Mouse (Mus musculus) small intestine, adult 2 months (tissue): ENCODE results near the gene Abhd17b. TPM values are rescaled to one million over a fixed set of nuclear protein-coding genes. Genes with fewer than 3 reads are reported as not detected.
A peak's percentile ranks its signal among the peaks of the same experiment; 100 is the strongest.

ENCODE experiments used
- H3K27ac ChIP-seq: fragments of 200-500 bp; 2 replicates; pipeline ENCODE4 v1.5.1; 2012; ENCODE audit warnings: low read depth, low read length, control low read depth, inconsistent platforms; ENCODE audit not compliant: insufficient read depth
- H3K27me3 ChIP-seq: fragments of 200-500 bp; 2 replicates; pipeline ENCODE4 v1.6.1; 2012; ENCODE audit warnings: mild to moderate bottlenecking, moderate library complexity, low read length, inconsistent platforms; ENCODE audit not compliant: control insufficient read depth, insufficient read depth
- H3K36me3 ChIP-seq: fragments of 200-500 bp; 2 replicates; pipeline ENCODE4 v1.6.1; 2012; ENCODE audit warnings: mild to moderate bottlenecking, low read length, control low read depth, inconsistent platforms; ENCODE audit not compliant: control insufficient read depth, insufficient read depth
- H3K4me1 ChIP-seq: fragments of 200-500 bp; 2 replicates; pipeline ENCODE4 v1.6.1; 2012; ENCODE audit warnings: low read length, inconsistent platforms, mixed read lengths; ENCODE audit not compliant: control insufficient read depth, insufficient read depth, insufficient read length
- H3K4me3 ChIP-seq: fragments of 200-500 bp; 2 replicates; pipeline ENCODE4 v1.5.1; 2012; ENCODE audit warnings: low read depth, mild to moderate bottlenecking, control low read depth, inconsistent platforms, low read length, moderate library complexity
- CTCF ChIP-seq: fragments of 200-500 bp; IDR thresholded peaks from 2 replicates; pipeline ENCODE4 v1.5.1; 2012; ENCODE audit warnings: low read depth, mild to moderate bottlenecking, control low read depth, inconsistent platforms, low read length, moderate library complexity, mixed read lengths; ENCODE audit not compliant: insufficient replicate concordance, insufficient read length; ENCODE audit errors: extremely low read depth
- POLR2A ChIP-seq: fragments of 200-500 bp; IDR thresholded peaks from 2 replicates; pipeline ENCODE4 v1.6.1; 2012; ENCODE audit warnings: low read depth, mild to moderate bottlenecking, control low read depth, inconsistent platforms, low read length, moderate library complexity
- WGBS: fragments of 180-500 bp; shearing (Covaris S2); methylation state at CpG from one replicate; pipeline ENCODE4 v1.1.7; 2018; 5-methylcytosine and 5-hydroxymethylcytosine counted together
- polyA plus RNA-seq: library from polyadenylated mRNA; depleted of rRNA; stranded (reverse); fragments of >200 nt; gene quantifications from 2 replicates; pipeline ENCODE4 v1.2.3, GENCODE M21; 2012

The Abhd17b gene
- polyA plus RNA-seq, 1 experiment = 15.2 TPM

DNA sequence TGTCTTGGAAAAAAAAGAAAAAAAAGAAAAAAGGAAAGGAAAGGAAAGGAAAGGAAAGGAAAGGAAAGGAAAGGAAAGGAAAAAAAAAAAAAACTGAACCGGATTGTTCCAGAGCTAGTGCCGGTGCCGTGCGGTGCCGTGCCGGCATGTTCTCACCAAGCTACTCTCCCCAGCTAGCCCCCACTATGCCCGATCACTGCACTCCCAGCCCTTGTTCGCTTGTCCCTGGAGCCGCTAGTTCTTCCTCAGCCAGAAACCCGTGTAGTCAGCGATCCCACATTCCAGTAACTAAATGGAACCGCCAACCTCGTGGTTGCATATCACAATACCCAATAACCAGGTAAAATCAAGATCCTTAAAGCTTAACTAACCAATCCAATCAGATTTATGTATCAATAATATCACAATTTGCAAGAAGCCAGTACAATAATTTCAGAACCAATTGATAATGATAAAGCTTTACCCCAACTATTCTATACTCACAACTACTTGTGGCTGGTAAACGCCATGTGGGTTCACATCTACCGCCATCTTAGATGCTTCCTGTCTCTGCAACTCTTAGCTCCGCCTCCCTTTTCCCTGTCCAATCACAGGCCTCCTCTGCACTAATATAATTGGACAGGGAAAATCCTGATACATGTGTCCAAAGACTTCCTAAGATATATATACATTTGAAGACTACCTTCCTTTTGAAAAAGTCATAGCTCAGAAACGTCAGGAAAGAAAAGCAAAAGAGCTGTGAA lies 21.5 kb downstream of the Abhd17b start:
- WGBS = 96% methylated on average over 17 of the region's 17 CpGs
- Histone ChIP-seq H3K27me3 (no peaks in the 10 kb centered on the region), H3K27ac (no peak overlapping the region), H3K36me3 (peaks cover 7% of the 10 kb centered on the region), H3K4me1 (peaks cover 3% of the 10 kb centered on the region; the same call in 1 of the 2 replicates), H3K4me3 (no peak overlapping the region)
- TF ChIP-seq POLR2A (no peak), CTCF (no peak)

DNA sequence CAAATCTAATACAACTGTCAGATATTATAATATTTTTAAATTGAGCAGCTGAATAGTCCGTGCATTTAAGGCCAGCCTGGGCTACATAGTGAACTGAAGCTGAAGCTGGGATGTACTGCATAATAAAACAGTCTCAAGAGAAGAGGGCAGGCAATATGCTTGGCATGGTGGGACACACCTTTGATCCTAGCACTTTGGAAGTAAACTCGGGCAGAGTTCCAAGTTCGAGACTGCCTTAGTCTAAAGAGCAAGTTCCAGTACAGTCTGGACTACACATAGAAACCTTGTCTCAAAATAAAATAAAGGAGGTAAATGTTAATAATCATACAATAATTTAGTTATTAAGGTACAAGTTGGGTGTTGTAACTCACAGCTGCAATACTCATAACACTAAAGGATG lies 27.1 kb downstream of the Abhd17b start:
- Histone ChIP-seq H3K4me1 (no peaks in the 10 kb centered on the region), H3K27ac (no peak overlapping the region), H3K36me3 (peaks cover 29% of the 10 kb centered on the region), H3K4me3 (no peak overlapping the region), H3K27me3 (no peaks in the 10 kb centered on the region)
- WGBS = 51% methylated on average over 3 of the region's 3 CpGs
- no peak for TF ChIP-seq POLR2A
- no peak for TF ChIP-seq CTCF

DNA sequence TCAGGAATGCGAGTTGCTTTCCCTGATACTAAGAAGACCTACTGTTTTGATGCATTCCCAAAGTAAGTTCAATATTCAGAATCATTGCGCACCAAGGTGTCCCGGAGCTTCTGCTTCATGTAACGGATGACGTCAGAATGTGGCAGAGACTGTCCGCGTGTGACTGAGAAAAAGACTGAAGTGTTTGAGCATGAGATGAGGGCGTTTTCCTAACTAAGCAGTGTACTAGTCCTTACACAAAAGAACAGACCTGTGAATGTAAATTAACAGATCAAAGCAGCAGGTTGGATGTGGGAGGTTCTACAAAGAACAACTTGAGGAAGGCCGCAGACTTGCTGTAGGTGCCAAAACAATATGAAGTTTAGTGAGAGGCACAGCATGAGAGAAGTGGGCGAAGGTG lies 28.0 kb downstream of the Abhd17b start:
- Histone ChIP-seq H3K27me3 (no peaks in the 10 kb centered on the region), H3K4me3 (no peak overlapping the region), H3K36me3 (peaks cover 29% of the 10 kb centered on the region), H3K27ac (no peak overlapping the region), H3K4me1 (no peaks in the 10 kb centered on the region)
- WGBS = 96% methylated on average over 10 of the region's 10 CpGs
- TF ChIP-seq POLR2A (no peak), CTCF (no peak)

DNA sequence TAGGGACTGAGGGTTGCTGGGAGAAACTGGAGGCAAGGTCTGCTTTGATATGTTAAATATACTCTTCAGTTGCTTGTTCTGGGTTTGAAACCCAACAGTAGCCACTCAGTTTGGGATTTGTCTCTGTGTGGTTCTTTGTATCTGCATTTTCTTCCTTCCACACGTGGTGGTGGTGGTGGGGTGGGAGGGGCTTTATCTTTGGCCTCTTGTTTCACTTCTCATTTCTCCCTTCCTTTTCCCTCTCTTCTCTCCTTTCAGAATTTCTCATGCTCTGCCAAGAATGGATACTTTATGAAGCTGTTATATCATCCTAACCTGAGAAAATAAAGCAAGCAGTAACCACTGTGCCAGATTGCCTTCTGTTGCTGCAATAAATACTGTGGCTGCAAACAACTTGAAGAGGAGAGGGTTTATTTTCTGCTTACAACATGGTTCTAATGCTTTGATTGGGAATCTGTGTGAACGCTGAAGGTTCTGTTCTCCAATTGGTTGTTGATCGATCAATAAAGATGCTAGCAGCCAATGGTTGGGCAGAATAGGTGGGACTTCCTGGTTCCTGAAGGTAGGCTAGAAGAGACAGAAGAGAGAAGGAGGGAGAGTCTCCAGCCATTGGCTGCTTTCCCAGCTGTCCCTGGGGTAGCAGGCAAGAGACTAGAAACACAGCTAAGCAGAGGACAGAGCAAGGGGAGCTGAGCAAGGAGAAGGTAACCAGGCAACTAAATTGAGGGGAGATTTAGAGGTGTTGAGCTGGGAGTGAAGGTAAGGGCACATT lies 60.5 kb downstream of the Abhd17b start:
- H3K4me3 ChIP-seq = peak overlapping the region; percentile 45
- peak overlapping the region; percentile 78 for H3K27ac ChIP-seq
- H3K4me1 ChIP-seq = no peaks in the 10 kb centered on the region; the same call in 1 of the 2 replicates
- TF ChIP-seq CTCF = no peak
- no peak for TF ChIP-seq POLR2A
- H3K36me3 ChIP-seq = no peaks in the 10 kb centered on the region
- no peaks in the 10 kb centered on the region for H3K27me3 ChIP-seq
- 51% methylated on average over 3 of the region's 3 CpGs for WGBS

DNA sequence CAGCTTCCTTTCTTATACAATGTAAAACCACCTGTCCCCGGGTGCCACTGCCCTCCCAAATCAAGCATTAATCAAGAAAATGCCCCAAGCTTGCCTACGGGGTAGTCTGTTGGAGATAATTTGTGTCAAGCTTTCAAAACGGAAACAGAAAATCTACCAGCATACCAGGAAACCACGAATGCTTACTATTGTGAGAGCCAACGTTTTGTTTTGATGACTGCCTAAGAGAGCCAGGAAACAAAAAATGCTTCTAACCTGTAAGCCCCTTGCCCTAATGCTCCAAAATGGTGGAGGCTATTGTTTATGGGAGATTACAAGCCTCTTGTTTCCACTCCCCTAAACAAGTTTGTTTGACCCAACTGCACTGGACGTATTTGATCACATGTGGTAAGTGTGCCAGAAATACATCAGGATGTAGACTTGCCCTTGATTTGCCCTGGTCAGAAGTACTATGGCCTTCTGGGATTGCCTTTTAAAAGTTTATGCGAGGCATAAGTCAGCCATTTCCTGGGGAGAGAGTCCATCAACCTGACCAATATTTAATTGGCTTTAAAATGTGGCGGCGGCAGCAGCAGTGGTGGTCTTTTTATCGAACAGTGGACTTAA lies 61.4 kb downstream of the Abhd17b start:
- H3K27me3 ChIP-seq = no peaks in the 10 kb centered on the region
- H3K27ac ChIP-seq = peak overlapping the region; percentile 78
- no peaks in the 10 kb centered on the region for H3K36me3 ChIP-seq
- WGBS = 71% methylated on average over 10 of the region's 10 CpGs
- H3K4me1 ChIP-seq = no peaks in the 10 kb centered on the region; the same call in 1 of the 2 replicates
- 0 out of 2 replicates have a peak overlapping the region, but pooled peaks have one; percentile 9 for H3K4me3 ChIP-seq
- TF ChIP-seq CTCF = no peak
- no peak for TF ChIP-seq POLR2A

DNA sequence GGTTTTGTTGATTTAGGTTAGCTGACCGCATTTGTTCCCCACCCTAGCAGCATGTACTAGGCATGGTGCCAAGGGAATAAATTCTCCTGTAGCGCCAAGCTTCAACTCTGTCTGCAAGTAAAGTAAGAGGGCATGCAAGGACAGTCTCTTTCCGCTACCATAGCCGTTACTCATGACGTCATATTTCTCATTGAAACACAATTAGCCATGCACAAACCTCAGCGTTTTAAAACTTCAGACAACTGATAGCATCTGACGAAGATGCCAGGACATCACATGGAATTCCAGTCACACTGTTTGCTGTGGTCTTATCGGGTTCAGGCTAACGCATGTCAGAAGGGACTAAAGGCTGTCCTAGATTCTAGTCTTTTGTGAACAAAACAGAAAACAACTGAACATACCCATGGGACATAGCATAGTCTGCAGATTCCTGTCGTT lies 62.0 kb downstream of the Abhd17b start:
- H3K36me3 ChIP-seq = no peaks in the 10 kb centered on the region
- 69% methylated on average over 10 of the region's 10 CpGs for WGBS
- TF ChIP-seq POLR2A (no peak), CTCF (no peak)
- no peaks in the 10 kb centered on the region for H3K27me3 ChIP-seq
- H3K4me1 ChIP-seq = no peaks in the 10 kb centered on the region; the same call in 1 of the 2 replicates
- no peak overlapping the region for H3K27ac ChIP-seq
- no peak overlapping the region for H3K4me3 ChIP-seq
